Mouse (Mus musculus) testis, adult 2 months (tissue): Measurements from ENCODE around the gene Eme1.

Experiments
- CTCF ChIP-seq: fragments of 200-500 bp; IDR thresholded peaks from 2 replicates; pipeline ENCODE4 v1.5.1; 2012; ENCODE audit warnings: low read depth, mild to moderate bottlenecking, inconsistent platforms, low read length, moderate library complexity; ENCODE audit not compliant: control insufficient read depth, insufficient read depth, insufficient replicate concordance
- POLR2A ChIP-seq: fragments of 200-500 bp; IDR thresholded peaks from 2 replicates; pipeline ENCODE4 v1.6.1; 2012; ENCODE audit warnings: low read depth, mild to moderate bottlenecking, inconsistent platforms, low read length, moderate library complexity; ENCODE audit not compliant: control insufficient read depth

DNA sequence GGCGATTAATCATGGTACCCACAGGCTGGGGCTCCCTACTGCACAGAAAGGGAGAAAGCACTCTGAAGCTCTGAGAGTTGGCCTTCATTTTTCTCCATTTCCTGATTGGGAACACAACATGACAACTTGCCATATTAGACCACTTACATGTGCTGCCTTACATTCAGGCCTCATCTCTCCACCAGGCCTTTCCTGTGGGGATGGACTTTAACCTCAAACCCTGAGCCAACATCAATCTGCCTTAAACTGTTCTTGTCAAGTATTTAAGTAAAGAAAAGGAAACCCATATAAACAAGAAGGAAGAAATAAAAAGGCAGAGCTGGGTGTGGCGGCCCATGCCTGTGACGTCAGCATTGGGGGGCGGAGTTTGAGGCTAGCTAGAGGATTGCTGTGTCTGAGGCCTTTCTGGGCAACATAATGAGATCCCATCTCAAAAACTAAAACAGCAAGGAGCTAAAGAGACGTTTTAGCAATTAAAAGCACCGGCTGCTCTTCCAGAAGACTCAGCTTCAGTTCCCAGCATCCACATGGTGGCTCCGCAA lies 57.4 kb downstream of the Eme1 start:
- no peak for TF ChIP-seq CTCF
- no peak for TF ChIP-seq POLR2A
